Mouse (Mus musculus): ENCODE data around the gene Zfp316. TPM values are rescaled to one million over a fixed set of nuclear protein-coding genes. Genes with fewer than 3 reads are reported as not detected.

Zfp316 gene
- total and polyA plus RNA-seq, 3 experiments = 1.1 to 3.6 (median 2.0) TPM

DNA sequence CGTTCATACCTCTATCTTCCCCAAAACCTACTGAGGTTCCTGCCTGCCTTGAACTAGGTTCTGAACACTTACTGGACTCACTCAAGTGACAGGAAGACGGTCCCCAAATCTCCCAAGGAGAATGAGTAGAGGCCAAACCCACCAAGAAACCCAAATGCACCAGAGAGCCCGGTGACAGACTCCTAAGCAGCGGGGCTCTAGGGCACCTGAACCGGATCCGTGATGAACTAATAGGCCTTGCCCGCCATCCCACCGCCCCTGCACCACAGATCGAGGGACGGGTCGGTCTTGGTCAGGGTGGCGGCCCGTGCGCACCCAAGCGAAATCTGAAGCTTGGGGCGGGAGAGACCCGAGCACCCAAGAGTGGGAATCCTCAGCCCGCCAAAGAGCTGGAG is 17.0 kb downstream of the Zfp316 start:
- DNase-seq (ENCODE audit: extremely low read depth) = no peak
- Histone ChIP-seq H3K27ac (ENCODE audit: insufficient read depth, low read depth) (no peak overlapping the region), H3K4me2 (ENCODE audit: insufficient read depth, low read depth, poor library complexity, severe bottlenecking) (no peak overlapping the region), H3K36me3 (replicated peaks in 1 of 2; ENCODE audit: control insufficient read depth in 1 of 2, insufficient read depth in 1 of 2, low read length in 1 of 2) (peaks cover 36 to 85% of the 10 kb centered on the region in 2 experiments), H3K4me3 (replicated peaks in 1 of 3; ENCODE audit: low read depth in 2 of 3, low read length in 2 of 3, poor library complexity in 1 of 3) (no peak overlapping the region), H3K9me3 (replicated peaks; ENCODE audit: low read length) (peaks cover 35% of the 10 kb centered on the region), H3K79me2 (replicated peaks; ENCODE audit: control insufficient read depth, extremely low read depth, insufficient read depth, poor library complexity, severe bottlenecking) (no peaks in the 10 kb centered on the region), H3K27me3 (replicated peaks) (no peaks in the 10 kb centered on the region), H3K9ac (ENCODE audit: insufficient read depth, low read depth) (no peak overlapping the region), H3K4me1 (ENCODE audit: control insufficient read depth in 1 of 2, insufficient read depth in 2 of 2) (peaks cover 0 to 3% of the 10 kb centered on the region in 2 experiments; a peak in 1 of 4 replicates)
- dilution Hi-C loops (cut with MboI; ENCODE audit: extremely low pct_ligation_motif_present, extremely low pct_unique_long_range_greater_than_20kb, low sequenced_read_pairs) (no loop called here), in situ Hi-C loops (cut with MboI; ENCODE audit: low pct_ligation_motif_present, low pct_unique_long_range_greater_than_20kb, low sequenced_read_pairs) (no loop called here)
- TF ChIP-seq JUN (IDR thresholded peaks at IDR 0.05; ENCODE audit: insufficient read depth, low read depth, low read length) (no peak), IRF4 (IDR thresholded peaks at IDR 0.05; ENCODE audit: low read depth, low read length) (no peak), ZKSCAN1 (IDR thresholded peaks at IDR 0.05; ENCODE audit: borderline replicate concordance, low read depth, low read length) (no peak), KAT2A (IDR thresholded peaks at IDR 0.05; ENCODE audit: insufficient replicate concordance, low read length) (no peak), ZC3H11A (IDR thresholded peaks at IDR 0.05; ENCODE audit: low read depth, low read length) (no peak), USF1 (IDR thresholded peaks at IDR 0.05; ENCODE audit: low read depth, low read length) (no peak), TBP (conservative IDR thresholded peaks at IDR 0.05; ENCODE audit: low read depth, low read length) (no peak), MEF2A (IDR thresholded peaks at IDR 0.05; ENCODE audit: borderline replicate concordance, low read depth, low read length) (no peak), ETS1 (conservative IDR thresholded peaks at IDR 0.05; ENCODE audit: low read depth, low read length) (no peak), RCOR1 (conservative IDR thresholded peaks at IDR 0.05; ENCODE audit: low read depth, low read length) (no peak), UBTF (IDR thresholded peaks at IDR 0.05; ENCODE audit: low read depth, low read length) (no peak)

DNA sequence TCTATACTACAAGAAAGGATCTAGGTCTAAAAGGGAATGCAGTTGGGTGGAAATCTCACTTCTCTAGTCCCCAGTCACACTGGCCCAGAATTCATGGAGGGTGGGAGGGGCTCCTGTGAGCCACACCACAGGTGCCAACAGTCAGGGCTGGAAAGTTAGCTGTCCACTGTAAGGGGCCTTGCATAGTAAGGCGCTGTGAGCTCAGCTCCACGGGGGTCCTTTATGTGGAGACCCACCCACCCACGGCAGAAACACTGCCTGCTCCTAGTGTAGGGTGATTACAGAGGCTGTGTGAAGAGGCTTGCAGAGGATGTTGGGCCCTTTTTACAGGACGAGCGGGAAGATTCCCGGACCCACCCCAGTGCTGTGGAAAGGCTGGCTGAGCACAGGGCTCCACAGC is 17.8 kb downstream of the Zfp316 start:
- DNase-seq (ENCODE audit: extremely low read depth) = no peak
- H3K27me3 ChIP-seq (replicated peaks) = no peaks in the 10 kb centered on the region
- dilution Hi-C loops (cut with MboI; ENCODE audit: extremely low pct_ligation_motif_present, extremely low pct_unique_long_range_greater_than_20kb, low sequenced_read_pairs) (no loop called here), in situ Hi-C loops (cut with MboI; ENCODE audit: low pct_ligation_motif_present, low pct_unique_long_range_greater_than_20kb, low sequenced_read_pairs) (no loop called here)
- no peak overlapping the region for H3K4me3 ChIP-seq (replicated peaks in 1 of 3; ENCODE audit: low read depth in 2 of 3, low read length in 2 of 3, poor library complexity in 1 of 3)
- no peak overlapping the region for H3K4me2 ChIP-seq (ENCODE audit: insufficient read depth, low read depth, poor library complexity, severe bottlenecking)
- H3K27ac ChIP-seq (ENCODE audit: insufficient read depth, low read depth) = no peak overlapping the region
- no peaks in the 10 kb centered on the region for H3K79me2 ChIP-seq (replicated peaks; ENCODE audit: control insufficient read depth, extremely low read depth, insufficient read depth, poor library complexity, severe bottlenecking)
- no peak overlapping the region for H3K9ac ChIP-seq (ENCODE audit: insufficient read depth, low read depth)
- peaks cover 35% of the 10 kb centered on the region for H3K9me3 ChIP-seq (replicated peaks; ENCODE audit: low read length)
- peaks cover 0 to 3% of the 10 kb centered on the region in 2 experiments; a peak in 1 of 4 replicates for H3K4me1 ChIP-seq (ENCODE audit: control insufficient read depth in 1 of 2, insufficient read depth in 2 of 2)
- TF ChIP-seq MXI1 (IDR thresholded peaks at IDR 0.05; ENCODE audit: low read depth, low read length) (no peak), GABPA (IDR thresholded peaks at IDR 0.05; ENCODE audit: insufficient replicate concordance, low read depth, low read length) (no peak), MAZ (IDR thresholded peaks at IDR 0.05; ENCODE audit: low read depth, low read length) (no peak), POLR2A (IDR thresholded peaks at IDR 0.05; ENCODE audit: low read depth, low read length) (no peak), E2F4 (IDR thresholded peaks at IDR 0.05; ENCODE audit: insufficient replicate concordance, low read depth, low read length) (no peak), NRF1 (IDR thresholded peaks at IDR 0.05; ENCODE audit: low read depth, low read length) (no peak), MYC (IDR thresholded peaks at IDR 0.05; ENCODE audit: low read depth, low read length) (no peak), CTCF (conservative IDR thresholded peaks at IDR 0.05 in 1 of 2, IDR thresholded peaks at IDR 0.05 in 1 of 2; ENCODE audit: low read depth in 2 of 2, low read length in 2 of 2) (no peak), KAT2A (IDR thresholded peaks at IDR 0.05; ENCODE audit: insufficient replicate concordance, low read length) (no peak), ZNF384 (IDR thresholded peaks at IDR 0.05; ENCODE audit: low read depth, low read length) (no peak), MAX (IDR thresholded peaks at IDR 0.05; ENCODE audit: low read length) (no peak), JUND (conservative IDR thresholded peaks at IDR 0.05; ENCODE audit: low read depth, low read length) (no peak), IRF4 (IDR thresholded peaks at IDR 0.05; ENCODE audit: low read depth, low read length) (no peak), MEF2A (IDR thresholded peaks at IDR 0.05; ENCODE audit: borderline replicate concordance, low read depth, low read length) (no peak), HCFC1 (IDR thresholded peaks at IDR 0.05; ENCODE audit: low read depth, low read length) (no peak), SIN3A (IDR thresholded peaks at IDR 0.05; ENCODE audit: low read length) (no peak), TCF12 (IDR thresholded peaks at IDR 0.05; ENCODE audit: low read depth, low read length) (no peak)
- H3K36me3 ChIP-seq (replicated peaks in 1 of 2; ENCODE audit: control insufficient read depth in 1 of 2, insufficient read depth in 1 of 2, low read length in 1 of 2) = peaks cover 42 to 90% of the 10 kb centered on the region in 2 experiments

Data from CH12.LX (cell line).